Mouse (Mus musculus): ENCODE measurements around the gene St6galnac4.

St6galnac4 gene

DNA sequence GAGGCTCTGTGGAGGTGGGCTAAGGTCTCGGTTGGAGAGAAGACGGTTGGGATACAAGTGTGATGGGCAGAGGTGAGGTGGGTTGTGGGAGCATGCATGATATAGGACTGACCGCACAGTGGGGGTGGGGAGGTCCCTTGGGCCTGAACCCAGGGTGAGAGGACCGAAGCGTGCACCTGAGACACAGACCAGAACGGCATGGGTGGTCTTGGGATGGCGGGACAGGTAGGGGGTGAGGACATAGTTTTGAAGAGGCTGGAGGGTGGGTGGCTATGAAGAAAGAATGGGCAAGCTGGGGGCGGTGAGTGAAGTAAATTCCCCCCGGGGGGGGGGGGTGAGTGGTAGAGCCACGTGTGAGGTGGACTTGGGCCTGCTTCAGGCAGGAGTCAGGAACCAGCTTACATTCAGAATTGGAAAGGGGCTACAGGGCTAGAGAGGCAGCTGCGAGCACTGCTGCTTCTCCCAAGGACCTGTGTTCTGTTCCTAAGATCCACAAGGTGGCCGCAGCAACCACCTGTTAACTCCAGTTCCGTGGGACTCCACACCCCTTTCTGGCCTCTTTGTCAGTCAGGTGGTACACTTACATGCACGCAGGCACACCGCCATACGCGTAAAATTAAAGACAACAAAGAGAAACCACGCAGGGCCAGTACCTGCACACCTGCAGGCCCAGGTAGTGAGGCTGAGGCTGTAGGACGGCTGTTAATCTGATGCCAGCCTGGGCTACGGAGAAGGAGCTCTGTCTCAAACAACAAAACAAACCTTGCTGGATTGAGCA, 40.6 kb downstream of the St6galnac4 start:
- DNase-seq (ENCODE audit: inconsistent ontology term) = no peak

- DNase-seq (ENCODE audit: inconsistent ontology term) = peak; percentile 42
These were observed 41.2 kb downstream of the St6galnac4 start for GRCm38 (mm10) chr2:32628044-32628550.

DNA sequence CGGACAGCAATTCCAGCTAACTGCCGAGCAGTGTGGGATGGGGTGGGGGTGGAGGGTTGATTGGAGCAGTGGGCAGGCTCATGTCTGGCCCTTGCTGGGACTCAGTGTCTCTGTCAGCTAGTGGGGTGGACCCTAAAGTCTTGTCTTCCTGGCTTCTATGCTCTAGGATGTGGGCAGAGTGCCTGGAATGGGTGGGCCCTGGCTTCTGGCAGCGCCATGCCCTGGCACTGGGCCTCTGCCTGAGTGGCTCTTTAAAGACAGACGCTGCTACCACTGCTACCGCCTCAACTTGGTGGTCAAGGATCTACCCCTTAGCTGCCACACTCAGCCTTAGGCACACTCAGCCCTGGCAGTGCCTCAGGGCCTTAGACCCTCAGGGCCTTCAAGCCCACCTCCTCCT, 41.8 kb downstream of the St6galnac4 start:
- peak; percentile 91 for DNase-seq (ENCODE audit: inconsistent ontology term)

DNA sequence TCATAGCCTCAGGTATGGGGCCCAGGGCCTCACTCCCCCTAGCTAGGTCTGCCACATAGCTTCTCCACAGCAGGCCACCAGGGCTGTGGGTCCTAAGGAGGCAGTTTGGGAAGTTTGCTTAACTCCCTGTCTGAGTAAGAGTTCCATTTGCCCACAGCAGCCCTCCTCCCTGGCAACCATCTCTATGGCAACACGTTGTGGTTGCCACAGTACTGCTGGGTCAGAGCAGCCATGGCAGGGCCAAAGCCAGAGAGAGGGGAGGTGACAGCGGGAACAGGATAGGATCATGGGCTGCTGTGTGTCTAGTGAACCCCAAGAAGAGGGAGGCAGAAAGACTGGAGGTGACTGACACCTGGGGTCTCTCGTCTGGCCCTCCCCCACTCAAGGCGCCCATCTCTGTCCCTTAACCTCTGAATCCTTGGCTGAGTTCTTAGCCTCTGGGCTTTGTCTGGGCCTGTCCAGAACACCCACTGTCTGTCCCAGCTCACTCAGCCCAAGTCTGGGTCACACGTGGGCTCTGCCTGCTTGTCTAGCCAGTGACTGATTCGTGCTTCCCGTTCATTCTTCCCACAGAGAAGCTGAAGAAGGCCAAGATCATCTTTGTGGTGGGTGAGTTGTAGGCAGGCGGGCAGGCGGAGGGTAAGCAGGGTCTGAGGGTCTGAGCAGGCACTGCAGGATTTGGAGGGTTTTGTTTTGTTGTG, 42.5 kb downstream of the St6galnac4 start:
- peak; percentile 95 for DNase-seq (ENCODE audit: inconsistent ontology term)

DNA sequence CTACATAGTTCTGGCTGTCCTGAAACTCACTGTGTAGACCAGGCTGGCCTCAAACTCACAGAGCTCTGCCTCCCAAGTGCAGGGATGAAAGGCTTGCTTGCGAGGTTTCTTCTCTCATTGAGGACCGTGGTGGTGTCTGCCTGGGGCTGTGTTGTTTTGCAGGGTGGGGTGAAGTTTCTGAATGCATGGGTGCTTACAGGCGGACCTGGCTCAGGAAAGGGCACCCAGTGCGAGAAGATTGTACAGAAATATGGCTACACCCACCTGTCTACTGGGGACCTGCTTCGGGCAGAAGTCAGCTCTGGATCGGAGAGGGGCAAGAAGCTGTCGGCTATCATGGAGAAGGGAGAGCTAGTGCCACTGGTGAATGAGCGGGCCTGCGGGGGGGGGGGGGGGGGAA, 43.1 kb downstream of the St6galnac4 start:
- DNase-seq (ENCODE audit: inconsistent ontology term) = no peak

DNA sequence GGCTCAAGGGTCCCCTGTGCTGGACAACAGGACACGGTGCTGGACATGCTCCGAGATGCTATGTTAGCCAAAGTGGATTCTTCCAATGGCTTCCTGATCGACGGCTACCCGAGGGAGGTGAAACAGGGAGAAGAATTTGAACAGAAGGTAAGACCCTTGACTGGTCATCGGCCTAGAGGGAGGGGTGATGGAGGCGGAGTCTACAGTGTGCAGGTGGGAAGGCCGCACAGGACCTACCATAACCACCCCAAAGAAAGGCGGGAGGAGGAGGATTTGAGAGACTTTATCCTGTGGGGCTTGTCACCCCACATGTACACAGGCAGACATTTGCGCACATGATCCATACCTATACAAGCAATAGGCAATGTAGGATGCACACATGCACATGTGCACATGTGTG, 44.2 kb downstream of the St6galnac4 start:
- DNase-seq (ENCODE audit: inconsistent ontology term) = no peak

DNA sequence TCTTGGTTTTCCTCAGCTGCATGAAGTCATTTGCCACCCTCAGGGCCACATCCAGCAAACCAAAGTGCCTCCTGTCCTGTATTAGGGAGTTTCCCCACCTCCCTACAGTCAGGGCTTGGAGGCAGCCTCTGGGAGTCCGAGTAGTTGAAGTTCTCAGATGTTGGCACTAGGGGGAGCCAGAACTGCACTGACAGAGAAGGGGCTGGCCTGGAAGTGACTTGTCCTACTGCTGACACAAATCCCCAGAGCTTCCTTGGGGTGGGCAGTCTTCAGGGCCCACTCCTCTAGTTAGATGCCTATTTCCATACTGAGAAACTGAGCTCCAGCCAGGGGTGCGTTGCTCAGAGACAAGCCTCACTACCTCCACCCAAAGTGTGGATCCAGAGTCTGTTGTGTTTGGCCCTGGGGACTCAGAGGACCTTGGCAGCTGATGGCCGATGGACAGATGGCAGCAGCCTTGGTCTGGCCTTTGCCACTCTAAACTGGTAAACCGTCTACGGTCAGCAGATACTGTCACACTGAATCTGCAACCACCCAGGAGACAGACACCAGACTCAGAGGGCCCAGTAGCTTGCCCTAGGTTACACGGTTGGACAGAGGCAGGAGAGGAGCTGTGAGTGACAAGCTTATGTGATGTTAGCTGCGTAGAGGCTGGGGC, 45.0 kb downstream of the St6galnac4 start:
- peak; percentile 85 for DNase-seq (ENCODE audit: inconsistent ontology term)

GRCm38 (mm10) chr2:32633660-32634059, 46.8 kb downstream of the St6galnac4 start:
- DNase-seq (ENCODE audit: inconsistent ontology term) = no peak

DNA sequence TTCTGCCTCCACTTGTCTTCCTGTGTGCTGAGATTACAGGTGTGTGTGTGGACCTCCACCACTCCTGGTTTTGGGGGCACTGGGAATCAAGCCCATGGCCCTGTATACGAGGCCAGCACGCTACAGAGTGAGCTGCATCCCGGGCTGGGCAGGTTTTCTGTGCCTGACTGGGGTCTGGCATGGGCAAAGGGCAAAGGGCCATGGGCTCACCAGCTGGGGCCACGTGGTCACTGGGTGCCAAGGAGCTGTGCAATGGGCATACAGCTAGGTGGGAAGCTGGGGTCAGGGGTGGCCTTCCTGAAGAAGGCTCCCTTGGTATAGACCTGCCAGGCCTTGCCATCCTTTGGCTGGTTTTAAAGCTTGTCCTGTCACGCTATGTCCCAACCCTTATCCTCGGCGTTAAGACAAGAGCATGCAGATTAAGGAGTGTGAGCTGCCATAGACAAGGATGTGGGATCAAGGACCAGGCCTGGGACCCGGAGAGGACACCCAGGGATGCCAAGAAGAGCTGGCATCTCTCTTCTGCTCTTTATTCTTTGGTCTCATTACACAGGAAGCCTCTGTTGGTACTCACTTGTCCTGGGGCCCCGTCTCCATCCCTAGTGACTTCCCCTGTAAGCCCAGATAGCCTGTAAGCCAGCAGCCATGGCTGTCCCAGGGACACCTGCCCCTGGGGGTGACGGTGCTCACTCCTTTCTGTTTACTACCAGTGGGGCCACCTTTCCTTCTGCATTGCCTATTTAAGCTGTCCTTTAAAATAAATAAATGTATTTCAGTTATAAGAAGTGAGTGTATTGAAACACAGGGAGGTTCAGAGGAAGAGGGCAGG, 47.6 kb downstream of the St6galnac4 start:
- DNase-seq (ENCODE audit: inconsistent ontology term) = no peak

DNA sequence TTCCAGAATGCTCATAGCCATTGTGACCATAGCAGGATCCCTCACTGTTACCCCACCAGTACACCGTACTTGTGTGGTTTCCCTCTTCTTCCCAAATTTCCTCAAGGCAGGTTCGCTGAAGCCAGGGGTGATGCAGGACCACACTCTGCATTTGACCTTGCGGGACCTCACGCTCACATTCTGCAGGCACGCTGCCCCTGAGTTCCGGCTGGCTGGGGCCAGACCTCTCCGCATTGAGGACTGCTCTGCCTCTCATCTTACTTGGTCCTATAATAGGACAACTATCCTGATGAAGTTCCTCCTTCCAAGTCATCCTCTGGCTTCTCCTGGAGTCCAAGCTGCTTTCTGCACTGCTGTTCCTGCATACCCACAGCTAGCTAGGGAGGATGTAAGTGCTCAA, 49.7 kb downstream of the St6galnac4 start:
- no peak for DNase-seq (ENCODE audit: inconsistent ontology term)

DNA sequence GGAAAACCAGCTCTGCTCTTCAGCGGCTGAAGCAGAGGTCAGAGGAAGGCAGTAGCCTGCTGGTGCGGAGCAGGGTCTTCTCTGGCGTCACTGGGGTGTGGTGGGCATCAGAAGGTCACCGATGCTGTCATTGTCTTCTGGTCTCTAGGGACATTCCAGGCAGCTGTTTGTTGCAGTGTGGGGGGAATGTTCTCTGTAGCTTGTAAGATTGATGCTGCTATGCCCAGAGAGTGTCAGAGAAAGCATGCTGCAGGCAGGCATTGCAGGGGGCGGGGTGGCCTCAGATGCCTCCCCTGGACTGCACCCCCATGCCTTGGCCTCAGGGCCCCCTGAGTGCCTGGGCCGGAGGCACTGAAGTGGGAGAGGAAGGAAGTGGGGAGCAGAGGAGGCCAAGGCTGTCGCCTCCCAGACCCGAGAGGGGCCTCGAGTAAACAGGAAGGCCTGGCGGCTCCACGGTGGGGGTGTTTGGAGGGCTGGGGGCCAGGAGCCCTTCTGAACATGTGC, 50.9 kb downstream of the St6galnac4 start:
- DNase-seq (ENCODE audit: inconsistent ontology term) = no peak

DNA sequence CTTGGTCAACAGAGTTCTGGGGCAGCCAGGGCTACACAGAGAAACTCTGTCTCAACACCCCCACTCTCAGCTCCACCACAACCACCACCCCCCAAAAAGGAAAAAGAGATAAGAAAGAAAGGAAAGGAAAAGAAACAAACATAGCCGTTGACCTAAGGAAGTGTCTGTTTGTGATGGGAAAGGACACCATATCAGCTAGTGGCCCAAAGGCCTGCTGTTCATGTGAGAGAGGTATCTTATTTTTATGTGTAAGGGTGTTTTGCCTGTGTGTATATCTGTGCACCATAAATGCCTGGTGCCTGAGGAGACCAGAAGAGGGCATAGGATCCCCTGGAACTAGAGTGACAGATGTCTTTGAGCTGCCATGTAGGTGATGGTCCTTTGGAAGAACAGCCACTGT, 52.7 kb downstream of the St6galnac4 start:
- no peak for DNase-seq (ENCODE audit: inconsistent ontology term)

DNA sequence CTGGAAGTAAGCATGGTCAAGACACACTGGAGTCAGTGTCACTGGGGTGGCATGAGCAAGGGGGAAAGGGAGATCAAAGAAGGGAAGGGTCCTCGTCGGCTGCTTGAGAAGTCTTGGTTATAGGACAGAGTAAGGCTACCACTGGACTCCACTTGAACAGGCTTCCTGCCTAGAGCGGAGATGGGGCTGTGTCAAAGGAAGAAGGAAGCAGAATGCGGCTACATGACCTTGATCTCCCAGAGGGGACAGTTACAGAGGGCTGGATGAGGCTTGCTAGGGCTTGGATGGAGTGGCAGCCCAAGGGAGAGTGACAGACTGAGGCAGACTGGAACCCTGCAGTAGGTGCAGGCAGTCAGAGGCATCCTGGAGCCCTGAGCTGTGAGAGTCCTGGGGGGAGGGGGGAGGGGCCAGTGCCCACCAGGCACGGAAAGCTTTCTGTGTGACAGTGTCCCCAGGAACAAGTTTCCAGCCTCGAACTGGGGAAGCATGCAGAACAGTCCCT, 53.7 kb downstream of the St6galnac4 start:
- DNase-seq (ENCODE audit: inconsistent ontology term) = no peak

DNA sequence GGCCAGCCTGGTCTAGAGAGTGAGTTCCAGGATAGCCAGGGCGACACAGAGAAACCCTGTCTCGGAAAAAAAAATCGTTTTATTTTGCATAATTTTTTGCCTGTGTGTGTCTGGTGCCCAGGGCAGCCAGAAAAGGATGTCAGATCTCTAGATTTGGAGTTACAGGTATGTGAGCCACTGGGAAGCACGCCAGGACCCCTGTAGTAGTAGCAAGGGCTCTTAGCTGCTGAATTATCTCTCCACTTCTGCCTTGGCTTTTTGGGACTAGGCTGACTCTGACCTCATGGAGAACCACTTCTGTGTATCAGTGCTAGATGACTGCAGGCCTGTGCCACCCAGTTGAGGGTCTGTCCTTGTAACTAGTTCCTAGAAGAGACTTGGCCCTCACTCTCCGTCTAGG, 54.9 kb downstream of the St6galnac4 start:
- DNase-seq (ENCODE audit: inconsistent ontology term) = no peak

DNA sequence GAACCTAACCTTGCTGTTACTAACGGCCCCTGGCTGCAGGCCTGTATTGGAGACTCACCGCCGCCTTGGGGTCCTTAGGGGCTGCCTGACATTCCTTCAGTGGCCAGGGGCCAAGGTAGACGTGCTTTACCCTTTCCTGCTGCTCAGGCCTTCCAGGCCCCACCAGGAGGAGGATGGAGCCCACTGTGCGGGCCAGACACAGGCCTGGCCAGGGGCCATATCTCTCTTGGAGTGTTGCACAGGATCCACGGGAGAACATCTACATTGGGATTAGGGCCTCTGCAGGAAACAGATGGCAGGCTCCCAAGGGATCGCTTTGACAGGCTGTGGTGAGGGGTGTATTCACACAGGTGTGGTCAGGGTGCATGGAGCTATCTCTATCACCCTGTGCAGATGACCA, 55.9 kb downstream of the St6galnac4 start:
- no peak for DNase-seq (ENCODE audit: inconsistent ontology term)

GRCm38 (mm10) chr2:32644083-32644482, 57.2 kb downstream of the St6galnac4 start:
- DNase-seq (ENCODE audit: inconsistent ontology term) = no peak

DNA sequence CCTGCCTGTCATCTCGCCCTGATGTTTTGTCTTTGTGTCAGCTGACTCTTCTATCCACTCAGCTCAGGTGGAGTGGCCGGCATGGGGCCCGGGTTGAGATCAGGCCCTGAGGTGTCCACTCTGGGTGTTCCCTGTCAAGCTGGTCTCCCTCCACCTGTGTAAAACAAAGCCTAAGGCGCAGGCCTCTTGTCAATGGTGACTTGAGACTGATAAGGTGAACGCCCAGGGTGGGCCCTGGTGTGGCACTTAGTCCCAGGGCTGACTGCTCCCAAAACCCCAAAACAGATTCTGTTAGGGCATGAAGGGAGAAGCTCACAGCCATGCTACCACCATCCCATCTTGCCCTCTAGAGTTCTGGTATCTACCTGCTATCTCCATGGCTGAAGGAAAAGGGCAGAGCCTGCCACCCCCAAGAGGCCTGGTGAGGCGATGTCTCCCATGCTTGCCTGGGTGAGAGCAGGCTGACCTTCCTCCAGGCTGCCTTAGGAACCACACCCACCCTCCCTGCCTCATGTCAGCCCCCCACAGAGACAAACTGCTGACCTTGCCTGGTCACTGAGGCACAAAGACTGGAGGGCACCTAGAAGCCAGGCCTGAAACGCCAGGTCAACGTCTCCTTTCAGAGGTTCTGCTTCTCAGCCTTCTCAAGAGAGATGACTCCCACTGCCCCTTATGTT, 58.0 kb downstream of the St6galnac4 start:
- no peak for DNase-seq (ENCODE audit: inconsistent ontology term)

GRCm38 (mm10) chr2:32645647-32646046, 58.8 kb downstream of the St6galnac4 start:
- no peak for DNase-seq (ENCODE audit: inconsistent ontology term)

- no peak for DNase-seq (ENCODE audit: inconsistent ontology term)
These were observed 59.6 kb downstream of the St6galnac4 start, which contains the start of gene Eng for GRCm38 (mm10) chr2:32646379-32647056. TSS of gene Eng (plus strand) at chr2:32646595.

DNA sequence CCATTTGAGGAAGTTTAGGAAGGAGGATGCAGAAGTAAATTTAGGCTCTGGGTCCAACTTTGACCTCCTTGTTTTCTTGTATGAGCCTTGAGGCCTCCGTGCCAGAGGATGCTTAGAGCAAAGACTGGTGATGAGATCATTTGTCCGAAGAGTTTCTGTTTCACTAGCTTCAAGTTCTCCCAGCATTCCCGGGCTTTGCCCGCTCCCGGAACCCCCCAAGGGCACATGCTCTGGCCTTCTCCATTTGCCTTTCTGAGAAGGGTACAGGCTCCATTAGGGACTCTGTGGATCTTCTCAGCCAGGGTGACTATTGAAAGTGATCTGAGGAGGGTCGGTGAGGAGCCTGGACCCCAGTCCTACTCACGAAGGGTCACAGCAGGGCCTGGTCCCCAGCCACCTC, 60.5 kb downstream of the St6galnac4 start:
- no peak for DNase-seq (ENCODE audit: inconsistent ontology term)
